Mouse (Mus musculus) cerebellum, adult 2 months (tissue): ENCODE results near the gene Scfd2.

ENCODE experiments used
- CTCF ChIP-seq: fragments of 200-500 bp; IDR thresholded peaks from 2 replicates; pipeline ENCODE4 v1.5.1; 2011; ENCODE audit warnings: low read depth, mild to moderate bottlenecking, control low read depth, low read length, moderate library complexity, borderline replicate concordance; ENCODE audit not compliant: insufficient read depth
- POLR2A ChIP-seq: fragments of 200-500 bp; IDR thresholded peaks from 2 replicates; pipeline ENCODE4 v1.6.1; 2011; ENCODE audit warnings: low read length, control low read depth, borderline replicate concordance; ENCODE audit not compliant: insufficient read depth

DNA sequence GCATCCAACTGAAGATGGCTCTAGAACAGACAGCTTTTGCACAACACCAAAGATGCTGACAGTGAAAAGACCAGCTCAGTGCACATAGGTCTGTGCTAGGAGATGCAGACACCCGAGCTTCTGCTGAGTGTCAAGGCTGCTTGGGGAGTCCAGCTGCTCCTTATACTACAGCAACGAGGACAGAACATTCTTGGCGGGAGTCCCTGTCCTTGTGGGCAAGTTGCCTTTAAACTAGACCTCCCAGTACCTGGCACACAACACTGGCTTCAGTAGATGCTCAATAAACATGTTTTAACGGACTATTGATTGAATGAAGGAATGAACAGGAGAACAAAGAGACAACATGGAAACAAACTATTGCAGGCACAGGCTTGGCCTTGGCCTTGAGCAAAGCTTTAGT lies 226.8 kb downstream of the Scfd2 start:
- TF ChIP-seq POLR2A (no peak), CTCF (no peak)
